Mouse (Mus musculus): ENCODE data around the gene Tmem185b. TPM values are rescaled to one million over a fixed set of nuclear protein-coding genes. Genes with fewer than 3 reads are reported as not detected.

Tmem185b gene
- polyA plus RNA-seq, 1 experiment from 2014 or later: 13.5 TPM

GRCm38 (mm10) chr1:119510857-119511256 lies 15.1 kb upstream of the Tmem185b start:
- H3K27ac ChIP-seq: no peak overlapping the region
- 78% methylated on average over 8 of the region's 8 CpGs for WGBS (ENCODE audit: missing documents)
- H3K4me3 ChIP-seq (ENCODE audit: inconsistent target): no peak overlapping the region
- no peaks in the 10 kb centered on the region for H3K79me2 ChIP-seq (ENCODE audit: inconsistent target)
- H3K36me3 ChIP-seq (ENCODE audit: inconsistent target): no peaks in the 10 kb centered on the region

GRCm38 (mm10) chr1:119518060-119518459 lies 7.9 kb upstream of the Tmem185b start:
- H3K4me3 ChIP-seq (ENCODE audit: inconsistent target): no peak overlapping the region
- H3K36me3 ChIP-seq (ENCODE audit: inconsistent target): no peaks in the 10 kb centered on the region
- 97% methylated on average over 7 of the region's 7 CpGs for WGBS (ENCODE audit: missing documents)
- H3K27ac ChIP-seq: no peak overlapping the region
- H3K79me2 ChIP-seq (ENCODE audit: inconsistent target): no peaks in the 10 kb centered on the region

- no peak overlapping the region for H3K4me3 ChIP-seq (ENCODE audit: inconsistent target)
- no peak overlapping the region for H3K27ac ChIP-seq
- no peaks in the 10 kb centered on the region for H3K36me3 ChIP-seq (ENCODE audit: inconsistent target)
- no peaks in the 10 kb centered on the region; the same call in 1 of the 2 replicates for H3K79me2 ChIP-seq (ENCODE audit: inconsistent target)
Measured at GRCm38 (mm10) chr1:119518786-119519185, 7.2 kb upstream of the Tmem185b start.

DNA sequence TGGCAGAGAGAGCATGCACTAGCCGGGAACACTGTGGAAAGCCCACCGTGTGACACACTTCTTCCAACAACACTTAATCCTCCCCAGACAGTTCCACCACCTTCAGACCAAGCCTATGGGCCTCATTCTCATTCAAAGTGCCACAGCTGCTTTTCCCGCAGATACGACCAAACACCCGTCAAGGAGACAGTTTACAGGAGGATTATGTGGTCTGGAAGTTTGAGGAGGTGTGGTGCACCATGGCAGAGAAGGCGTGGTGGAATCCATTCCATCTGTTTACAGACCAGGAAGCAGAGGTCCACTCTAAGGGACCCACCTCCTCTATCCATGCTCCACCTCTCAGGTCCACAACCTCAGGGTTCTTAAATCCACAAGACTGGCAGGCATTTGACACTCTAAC lies 6.7 kb upstream of the Tmem185b start:
- Histone ChIP-seq H3K27ac (no peak overlapping the region), H3K36me3 (ENCODE audit: inconsistent target) (no peaks in the 10 kb centered on the region)
- WGBS (ENCODE audit: missing documents): 92% methylated on average over 6 of the region's 6 CpGs

GRCm38 (mm10) chr1:119521029-119521428 lies 4.9 kb upstream of the Tmem185b start:
- WGBS (ENCODE audit: missing documents): 86% methylated on average over 2 of the region's 2 CpGs

More for the DNA sequence above, 6.7 kb upstream of the Tmem185b start:
- Histone ChIP-seq H3K4me3 (ENCODE audit: inconsistent target) (no peak overlapping the region), H3K79me2 (ENCODE audit: inconsistent target) (peaks cover 4% of the 10 kb centered on the region; the same call in 1 of the 2 replicates)

DNA sequence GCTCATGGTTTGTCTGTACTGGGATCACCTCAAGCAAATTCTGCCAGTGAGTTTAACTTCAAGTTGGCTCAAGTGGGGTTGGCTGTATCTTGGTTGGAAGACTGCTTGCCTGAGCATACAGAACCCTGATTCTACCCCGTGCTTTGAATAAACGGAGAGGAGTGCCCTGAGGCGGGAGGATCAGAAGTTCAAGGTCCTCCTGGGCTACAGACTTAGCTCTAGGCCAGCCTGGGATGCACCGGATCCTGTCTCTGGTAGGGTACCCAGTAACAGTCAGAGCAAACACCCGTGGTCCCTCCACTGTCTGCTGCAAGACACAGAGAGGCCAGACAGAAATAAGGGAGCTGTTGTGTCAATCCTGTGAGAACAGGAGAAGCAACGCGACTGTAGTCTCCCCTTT lies 4.3 kb upstream of the Tmem185b start:
- H3K36me3 ChIP-seq (ENCODE audit: inconsistent target): no peaks in the 10 kb centered on the region
- H3K79me2 ChIP-seq (ENCODE audit: inconsistent target): peaks cover 22% of the 10 kb centered on the region; the same call in 1 of the 2 replicates
- H3K4me3 ChIP-seq (ENCODE audit: inconsistent target): no peak overlapping the region
- no peak overlapping the region for H3K27ac ChIP-seq
- 96% methylated on average over 7 of the region's 7 CpGs for WGBS (ENCODE audit: missing documents)

More at GRCm38 (mm10) chr1:119521029-119521428, 4.9 kb upstream of the Tmem185b start:
- Histone ChIP-seq H3K4me3 (ENCODE audit: inconsistent target) (no peak overlapping the region), H3K36me3 (ENCODE audit: inconsistent target) (no peaks in the 10 kb centered on the region), H3K79me2 (ENCODE audit: inconsistent target) (peaks cover 18% of the 10 kb centered on the region; the same call in 1 of the 2 replicates), H3K27ac (no peak overlapping the region)

- Histone ChIP-seq H3K27ac (no peak overlapping the region), H3K36me3 (ENCODE audit: inconsistent target) (0 out of 2 replicates have a peak, but pooled peaks cover 8% of the 10 kb centered on the region)
Measured at GRCm38 (mm10) chr1:119522726-119523125, 3.2 kb upstream of the Tmem185b start.

GRCm38 (mm10) chr1:119523369-119523768 lies 2.6 kb upstream of the Tmem185b start:
- 0 out of 2 replicates have a peak, but pooled peaks cover 13% of the 10 kb centered on the region for H3K36me3 ChIP-seq (ENCODE audit: inconsistent target)
- no peak overlapping the region for H3K4me3 ChIP-seq (ENCODE audit: inconsistent target)
- no peak overlapping the region for H3K27ac ChIP-seq
- H3K79me2 ChIP-seq (ENCODE audit: inconsistent target): peaks cover 39% of the 10 kb centered on the region
- WGBS (ENCODE audit: missing documents): 93% methylated on average over 7 of the region's 7 CpGs

More at GRCm38 (mm10) chr1:119522726-119523125, 3.2 kb upstream of the Tmem185b start:
- Histone ChIP-seq H3K79me2 (ENCODE audit: inconsistent target) (peaks cover 32% of the 10 kb centered on the region), H3K4me3 (ENCODE audit: inconsistent target) (no peak overlapping the region)
- 54% methylated on average over 4 of the region's 4 CpGs for whole genome bisulfite sequencing (ENCODE audit: missing documents)

DNA sequence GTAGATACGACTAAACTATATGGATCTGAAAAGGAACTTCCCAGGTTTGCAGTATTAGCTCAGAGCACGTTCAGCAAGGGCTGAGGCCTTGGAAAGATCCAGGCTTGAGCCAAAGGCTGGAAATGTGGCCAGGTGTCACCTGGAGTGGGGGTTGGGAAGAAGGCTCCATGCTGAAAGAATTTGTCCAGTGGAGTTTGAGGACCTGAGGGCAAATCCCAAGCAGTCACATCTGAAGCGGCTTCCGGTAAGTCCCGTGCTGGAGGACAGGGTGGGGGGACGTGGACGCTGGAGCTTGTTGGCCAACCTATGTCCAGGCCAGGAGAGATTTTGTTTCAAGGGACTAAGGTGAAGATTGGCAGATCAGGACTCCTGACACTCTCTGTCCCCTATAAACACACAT lies 2.1 kb upstream of the Tmem185b start:
- Histone ChIP-seq H3K79me2 (ENCODE audit: inconsistent target) (peaks cover 40% of the 10 kb centered on the region), H3K27ac (no peak overlapping the region), H3K4me3 (ENCODE audit: inconsistent target) (no peak overlapping the region), H3K36me3 (ENCODE audit: inconsistent target) (peaks cover 18% of the 10 kb centered on the region; the same call in 1 of the 2 replicates)
- WGBS (ENCODE audit: missing documents): 100% methylated on average over 5 of the region's 7 CpGs

- 10% methylated on average over 5 of the region's 5 CpGs for WGBS (ENCODE audit: missing documents)
- peaks cover 40% of the 10 kb centered on the region for H3K79me2 ChIP-seq (ENCODE audit: inconsistent target)
- peaks cover 21% of the 10 kb centered on the region; the same call in 1 of the 2 replicates for H3K36me3 ChIP-seq (ENCODE audit: inconsistent target)
- H3K27ac ChIP-seq: no peak overlapping the region
- peak overlapping the region; percentile 52 for H3K4me3 ChIP-seq (ENCODE audit: inconsistent target)
Measured at GRCm38 (mm10) chr1:119525004-119525444, 936 bp upstream of the Tmem185b start.

DNA sequence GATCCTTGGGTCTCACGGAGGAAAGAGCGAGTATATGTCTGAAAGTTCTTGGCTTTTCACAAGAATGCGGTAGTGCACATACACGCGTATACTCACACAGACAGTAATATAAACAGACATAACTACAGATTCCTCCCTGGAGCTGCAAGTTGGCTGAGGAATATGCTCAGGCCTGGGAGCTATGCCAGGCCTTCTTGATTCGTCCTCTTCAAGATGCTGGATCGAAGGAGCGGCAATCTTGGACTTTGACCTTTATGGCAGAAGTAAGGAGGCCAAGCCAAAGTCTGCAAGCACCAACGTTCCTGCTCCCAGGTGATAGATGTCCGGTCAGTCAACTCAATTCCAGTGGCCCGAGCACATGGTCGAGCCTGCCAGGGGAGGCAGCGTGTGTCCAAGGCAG lies 5.0 kb downstream of the Tmem185b start:
- WGBS (ENCODE audit: missing documents): over 99% methylated on average over 13 of the region's 13 CpGs
- peaks cover 22% of the 10 kb centered on the region for H3K79me2 ChIP-seq (ENCODE audit: inconsistent target)
- peaks cover 21% of the 10 kb centered on the region; the same call in 1 of the 2 replicates for H3K36me3 ChIP-seq (ENCODE audit: inconsistent target)
- H3K27ac ChIP-seq: no peak overlapping the region
- no peak overlapping the region for H3K4me3 ChIP-seq (ENCODE audit: inconsistent target)

DNA sequence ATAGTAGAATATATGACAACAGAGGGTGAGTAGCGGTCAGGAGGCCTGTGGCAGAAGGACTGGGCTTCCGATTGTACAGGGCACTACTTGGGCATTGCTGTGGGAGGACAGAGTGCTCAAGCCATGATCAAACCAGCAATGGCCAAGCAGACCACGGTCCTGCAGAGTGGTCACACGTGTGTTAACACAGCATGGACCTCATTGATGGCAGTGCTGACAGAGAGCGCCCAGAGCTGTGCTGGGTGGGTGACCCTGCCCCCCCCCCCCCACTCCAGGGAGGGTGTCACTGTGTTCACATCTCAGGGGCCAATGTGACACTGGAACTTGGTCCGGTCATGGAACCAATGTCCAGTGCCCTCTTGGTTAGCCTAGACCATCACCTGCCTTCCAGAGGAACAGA lies 6.2 kb downstream of the Tmem185b start:
- 92% methylated on average over 5 of the region's 6 CpGs for WGBS (ENCODE audit: missing documents)
- H3K36me3 ChIP-seq (ENCODE audit: inconsistent target): peaks cover 18% of the 10 kb centered on the region; the same call in 1 of the 2 replicates

GRCm38 (mm10) chr1:119533093-119533805 lies 7.3 kb downstream of the Tmem185b start:
- 76% methylated on average over 18 of the region's 18 CpGs for WGBS (ENCODE audit: missing documents)
- Histone ChIP-seq H3K36me3 (ENCODE audit: inconsistent target) (peaks cover 9% of the 10 kb centered on the region; the same call in 1 of the 2 replicates), H3K79me2 (ENCODE audit: inconsistent target) (peaks cover 3% of the 10 kb centered on the region; the same call in 1 of the 2 replicates), H3K4me3 (ENCODE audit: inconsistent target) (no peak overlapping the region), H3K27ac (no peak overlapping the region)

More for the DNA sequence above, 6.2 kb downstream of the Tmem185b start:
- no peak overlapping the region for H3K27ac ChIP-seq
- peaks cover 14% of the 10 kb centered on the region for H3K79me2 ChIP-seq (ENCODE audit: inconsistent target)
- no peak overlapping the region for H3K4me3 ChIP-seq (ENCODE audit: inconsistent target)

DNA sequence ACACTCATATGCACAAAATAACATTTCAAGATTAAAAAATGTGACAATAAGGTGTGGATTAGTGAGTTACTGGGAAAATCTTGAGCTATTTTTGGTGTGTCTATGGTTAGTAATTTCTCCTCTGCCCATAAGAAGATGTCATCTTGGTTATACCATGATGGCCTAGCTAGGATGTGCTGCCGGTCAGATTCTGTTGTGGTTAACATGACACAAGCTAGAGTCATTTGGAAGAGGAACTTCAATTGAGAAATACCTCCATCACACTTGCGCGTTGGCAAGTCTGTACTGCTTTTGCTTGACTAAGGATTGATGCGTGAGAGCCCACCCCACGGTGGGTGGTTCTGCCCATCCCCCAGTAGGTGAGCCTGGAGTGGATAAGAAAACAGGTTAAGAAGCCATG lies 8.4 kb downstream of the Tmem185b start:
- 4% methylated on average over 5 of the region's 5 CpGs for WGBS (ENCODE audit: missing documents)
- H3K27ac ChIP-seq: 0 out of 2 replicates have a peak overlapping the region, but pooled peaks have one; percentile 14
- no peaks in the 10 kb centered on the region for H3K79me2 ChIP-seq (ENCODE audit: inconsistent target)
- H3K4me3 ChIP-seq (ENCODE audit: inconsistent target): no peak overlapping the region
- H3K36me3 ChIP-seq (ENCODE audit: inconsistent target): no peaks in the 10 kb centered on the region

GRCm38 (mm10) chr1:119536122-119536521 lies 10.2 kb downstream of the Tmem185b start:
- Histone ChIP-seq H3K4me3 (ENCODE audit: inconsistent target) (no peak overlapping the region), H3K36me3 (ENCODE audit: inconsistent target) (no peaks in the 10 kb centered on the region), H3K79me2 (ENCODE audit: inconsistent target) (no peaks in the 10 kb centered on the region), H3K27ac (no peak overlapping the region)
- WGBS (ENCODE audit: missing documents): 88% methylated on average over 2 of the region's 2 CpGs

Measured in macrophage (primary cell).